Mouse (Mus musculus): ENCODE measurements at regions not wholly inside any gene's neighbourhood (a gene's known extent, or its start where the extent isn't known, plus 50 kb on each side); places are given as distances from the start of the nearest gene placed in this dataset. TPM values are rescaled to one million over a fixed set of nuclear protein-coding genes. Genes with fewer than 3 reads are reported as not detected.

- Histone ChIP-seq H3K27me3 (no peaks in the 10 kb centered on the region), H3K4me3 (no peak overlapping the region), H3K4me1 (no peaks in the 10 kb centered on the region), H3K36me3 (no peaks in the 10 kb centered on the region), H3K4me2 (replicated peaks) (no peak overlapping the region), H3K9ac (replicated peaks) (no peak overlapping the region), H3K9me3 (no peaks in the 10 kb centered on the region), H3K27ac (replicated peaks) (no peak overlapping the region)
- no peak for ATAC-seq (ENCODE audit: low FRiP score, low read depth)
- 83% methylated on average over 1 of the region's 1 CpGs for WGBS
These were observed 850.2 kb downstream of the Tlr4 start for GRCm38 (mm10) chr4:67677589-67677988.

GRCm38 (mm10) chr4:67698438-67698837, 871.1 kb downstream of the Tlr4 start:
- H3K4me1 ChIP-seq: no peaks in the 10 kb centered on the region; the same call in 1 of the 2 replicates
- no peak overlapping the region for H3K27ac ChIP-seq (replicated peaks)
- H3K27me3 ChIP-seq: no peaks in the 10 kb centered on the region
- no peaks in the 10 kb centered on the region for H3K9me3 ChIP-seq
- no peak overlapping the region for H3K4me2 ChIP-seq (replicated peaks)
- H3K9ac ChIP-seq (replicated peaks): no peak overlapping the region
- no peak for ATAC-seq (ENCODE audit: low FRiP score, low read depth)
- no peak overlapping the region for H3K4me3 ChIP-seq
- H3K36me3 ChIP-seq: no peaks in the 10 kb centered on the region

Small RNA genes in the stretch of these regions (microRNA-seq; reads per million reads assigned to microRNA genes)
- not detected for gene Gm44497
